Mouse (Mus musculus) frontal cortex, postnatal 36 days (tissue): Measurements from ENCODE around the gene Clpx.

Experiments used
- DNase-seq, 2 experiments: peaks; one replicate each; pipeline ENCODE4 v3.0.0; 2022; ENCODE audit warnings: low spot score in 2 of 2

The Clpx gene

DNA sequence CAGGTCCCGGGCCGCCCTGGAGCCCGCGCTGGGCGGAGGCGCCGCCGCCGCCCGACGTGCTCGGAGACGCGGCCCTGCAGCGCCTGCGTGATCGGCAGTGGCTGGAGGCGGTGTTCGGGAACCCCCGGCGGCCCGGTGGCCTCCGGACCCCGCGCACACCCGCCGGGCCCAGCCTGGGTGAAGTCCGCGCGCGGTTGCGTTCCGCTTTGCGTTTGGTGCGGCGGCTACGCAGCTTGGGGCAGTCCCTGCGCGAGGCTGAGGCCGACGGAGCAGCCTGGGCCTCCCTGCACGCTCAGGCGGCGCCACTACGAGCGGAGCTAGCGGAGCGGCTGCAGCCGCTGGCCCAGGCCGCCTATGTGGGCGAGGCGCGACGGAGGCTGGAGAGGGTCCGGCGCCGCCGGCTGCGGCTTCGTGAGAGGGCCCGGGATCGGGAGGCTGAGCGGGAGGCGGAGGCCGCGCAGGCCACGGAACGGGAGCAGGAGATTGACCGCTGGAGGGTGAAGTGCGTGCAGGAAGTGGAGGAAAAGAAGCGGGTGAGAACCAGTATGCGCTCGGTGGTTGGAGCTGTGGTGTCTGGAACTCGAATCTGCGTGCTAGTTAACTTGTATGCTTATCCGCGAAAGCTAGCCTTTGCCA lies 52.5 kb downstream of the Clpx start:
- DNase-seq: peak; percentile 38 to 41

DNA sequence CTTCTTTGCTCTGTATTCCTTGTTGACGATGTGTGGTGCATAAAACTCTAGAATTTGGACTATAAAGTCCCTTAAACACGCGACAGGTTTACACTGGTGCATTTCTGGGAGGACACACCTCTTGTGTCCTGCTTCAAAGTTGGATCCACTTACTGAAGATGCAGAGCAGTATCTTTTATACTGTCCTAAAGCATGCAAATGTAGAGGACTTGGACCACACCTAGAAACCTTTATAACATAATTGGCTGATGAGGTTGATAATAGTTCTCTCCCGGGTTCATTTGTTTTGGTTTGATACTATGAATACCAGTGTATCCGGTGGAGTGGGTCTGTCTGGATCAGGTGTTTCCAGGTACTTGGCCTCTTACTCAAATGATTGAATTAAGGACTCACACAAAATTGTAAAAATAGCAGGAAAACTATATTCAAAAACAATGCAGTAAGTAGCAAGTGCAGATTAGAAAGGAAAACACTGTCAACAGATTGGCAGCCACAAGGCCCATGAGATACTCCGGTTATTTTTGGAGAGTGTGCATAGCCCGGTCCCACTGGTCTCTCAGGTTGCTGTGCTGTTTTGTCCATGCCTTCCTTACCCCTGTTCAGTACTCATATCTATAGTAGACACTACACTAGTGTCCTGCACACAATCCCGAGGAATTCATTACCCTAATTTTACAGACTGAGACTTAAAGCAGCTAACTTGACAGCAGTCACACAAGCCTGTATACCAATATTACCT lies 53.2 kb downstream of the Clpx start:
- no peak for DNase-seq

DNA sequence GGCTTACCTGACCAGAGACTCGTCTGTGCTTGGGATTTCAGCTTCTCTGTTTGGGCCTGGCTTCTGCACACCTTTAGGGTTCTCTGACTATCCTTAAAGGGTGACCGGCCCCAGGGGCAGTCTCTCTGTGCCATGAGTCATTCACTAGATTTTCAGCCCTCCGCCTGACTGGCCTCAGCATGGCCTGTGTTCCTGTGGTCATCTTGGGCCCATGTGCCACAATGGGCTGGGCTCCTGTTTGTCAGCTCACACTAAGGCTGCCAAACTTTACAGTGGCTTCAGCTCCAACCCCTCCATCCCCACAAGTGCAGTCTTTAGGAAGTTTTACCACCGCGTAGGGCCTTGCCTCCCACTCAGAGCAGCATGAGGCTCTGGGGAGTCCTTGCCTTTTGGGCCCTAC lies 59.2 kb downstream of the Clpx start:
- no peak for DNase-seq

DNA sequence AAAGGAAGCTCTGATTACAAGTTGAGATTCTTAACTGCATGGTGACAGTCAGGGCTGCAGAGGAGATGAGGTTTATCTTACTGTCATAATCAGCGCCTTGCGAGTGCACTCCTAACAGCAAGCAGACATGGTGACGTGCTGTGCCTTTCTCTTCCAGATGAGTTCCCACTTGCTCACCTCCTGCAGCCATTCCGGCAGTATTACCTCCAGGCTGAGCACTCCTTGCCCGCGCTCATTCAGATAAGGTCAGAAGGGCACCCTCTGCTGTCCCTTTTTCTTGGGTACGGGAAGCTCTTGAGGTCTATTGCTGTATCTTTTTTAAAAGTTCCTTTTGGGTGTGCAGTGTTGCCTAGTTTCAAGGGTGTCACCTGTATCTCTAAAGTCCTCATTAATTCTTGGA lies 62.5 kb downstream of the Clpx start:
- DNase-seq: no peak

DNA sequence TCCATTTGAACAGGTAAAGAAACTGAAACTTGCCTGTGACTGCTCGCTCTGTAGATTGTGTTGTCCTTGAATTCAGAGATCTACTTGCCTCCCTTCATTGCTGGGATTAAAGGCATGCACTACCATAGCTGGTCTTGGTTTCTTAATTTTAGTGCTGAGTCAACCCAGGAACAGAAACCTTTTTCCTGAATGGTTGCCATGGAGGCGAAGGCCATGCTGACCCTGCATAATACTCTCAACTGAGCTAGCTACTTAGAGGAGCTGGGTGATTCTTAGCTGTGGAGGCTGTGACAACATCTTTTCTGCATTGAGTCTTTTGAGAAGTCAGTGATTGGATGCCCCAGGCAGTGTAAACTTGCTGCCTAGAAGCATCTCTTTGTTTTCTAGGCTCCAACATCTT lies 62.9 kb downstream of the Clpx start:
- DNase-seq: no peak

DNA sequence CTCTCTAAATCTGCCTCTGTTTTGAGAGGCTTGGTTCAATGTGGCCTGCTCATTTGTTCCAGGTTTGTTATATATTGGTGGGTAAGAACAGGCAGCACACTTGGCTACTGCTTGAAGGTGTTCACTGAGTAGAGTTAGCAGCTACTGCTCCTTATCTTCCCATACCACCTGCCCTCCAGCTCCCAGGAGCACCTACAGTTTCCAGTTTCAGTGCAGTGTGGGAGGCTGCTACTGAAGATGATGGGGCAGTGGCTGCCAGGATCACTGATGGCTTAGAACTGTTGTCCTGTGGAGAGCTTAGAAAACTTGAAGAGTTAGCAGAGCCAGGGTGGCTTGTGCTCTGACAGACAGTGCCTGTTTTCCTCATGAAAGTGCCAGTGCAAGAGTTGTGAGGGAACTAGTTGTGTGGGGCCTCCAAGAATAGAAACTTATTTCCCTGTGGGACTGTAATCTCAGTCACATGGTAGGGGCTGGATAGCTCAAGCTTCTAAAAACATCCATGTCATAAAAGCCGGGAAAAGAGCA lies 65.0 kb downstream of the Clpx start:
- DNase-seq: no peak

DNA sequence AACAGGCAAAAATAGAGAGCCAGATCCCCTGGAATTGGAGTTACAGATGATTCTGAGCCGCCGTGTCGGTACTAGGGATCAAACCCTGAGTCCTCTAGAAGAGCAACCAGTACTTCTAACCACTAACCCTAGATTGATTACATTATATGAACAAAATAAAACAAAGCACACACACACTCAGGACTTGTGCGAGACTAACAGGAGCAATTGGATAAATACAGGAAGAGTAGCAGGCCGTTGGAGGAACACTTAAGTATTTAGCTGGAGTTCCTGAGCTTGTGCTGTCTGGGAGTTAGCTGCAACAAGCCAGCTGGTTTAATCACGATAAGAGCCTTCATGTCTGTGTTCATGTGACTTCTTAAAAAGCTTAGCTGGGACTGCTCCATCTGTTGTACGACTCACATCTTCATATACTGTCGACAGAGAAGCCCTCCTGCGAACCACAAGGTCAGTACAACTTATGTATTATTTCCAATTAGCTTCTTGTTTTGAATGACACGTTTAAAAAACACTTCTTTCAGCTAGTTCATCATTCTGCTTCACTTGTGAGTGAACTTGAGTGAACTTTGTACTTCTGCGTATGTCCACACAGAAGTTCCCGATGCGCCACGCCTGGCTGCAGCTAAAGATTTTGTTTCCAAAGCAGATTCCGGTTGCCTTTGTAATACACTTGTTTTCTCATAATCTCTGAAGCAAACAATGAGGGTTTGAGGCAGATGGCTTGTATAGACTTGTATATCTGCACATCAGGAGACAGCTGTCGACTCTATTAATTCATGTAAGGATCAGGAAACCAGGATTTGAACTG lies 66.8 kb downstream of the Clpx start, which contains the start of gene Ubap1l:
Gene Ubap1l (plus strand): TSS at position 401 of the 808 bp plus-strand sequence.
- no peak for DNase-seq

DNA sequence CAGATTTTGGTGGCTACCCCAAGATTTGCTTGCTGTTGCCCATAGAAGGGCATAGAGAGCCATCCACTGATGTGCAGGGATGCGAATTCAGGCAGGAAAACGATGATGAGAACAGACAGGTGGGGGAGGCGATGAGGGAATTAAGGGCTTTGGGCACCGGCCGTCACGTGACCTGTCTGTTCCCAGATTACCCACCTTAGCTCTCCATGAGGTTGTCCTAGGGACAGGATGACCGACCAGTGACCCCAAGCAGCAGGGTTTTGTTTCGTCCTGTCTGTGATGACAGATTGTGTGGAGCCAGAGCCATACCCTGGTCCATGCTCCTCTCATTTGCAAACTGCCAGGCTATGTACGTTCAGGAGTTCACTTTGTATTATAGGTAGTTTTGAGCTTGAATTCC lies 69.6 kb downstream of the Clpx start:
- no peak for DNase-seq

DNA sequence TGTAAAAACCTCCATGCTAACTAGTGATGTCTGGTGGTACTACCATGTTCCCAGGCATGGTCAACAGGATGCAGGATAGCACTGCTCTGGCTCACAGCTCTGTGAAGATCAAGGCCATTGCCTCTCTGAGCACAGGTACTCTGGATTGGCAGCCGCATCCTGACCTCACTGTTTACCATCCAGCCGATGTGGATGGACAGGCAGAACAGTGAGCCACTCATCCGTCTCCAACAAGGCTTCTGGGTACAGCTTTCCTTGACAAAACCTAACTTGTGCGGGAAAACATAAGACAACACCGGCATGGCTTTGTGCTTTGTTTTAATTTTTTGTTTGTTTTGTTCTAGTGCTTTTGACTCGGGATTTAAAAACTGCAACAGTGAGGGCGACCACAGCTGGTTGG lies 71.7 kb downstream of the Clpx start:
- DNase-seq: no peak

DNA sequence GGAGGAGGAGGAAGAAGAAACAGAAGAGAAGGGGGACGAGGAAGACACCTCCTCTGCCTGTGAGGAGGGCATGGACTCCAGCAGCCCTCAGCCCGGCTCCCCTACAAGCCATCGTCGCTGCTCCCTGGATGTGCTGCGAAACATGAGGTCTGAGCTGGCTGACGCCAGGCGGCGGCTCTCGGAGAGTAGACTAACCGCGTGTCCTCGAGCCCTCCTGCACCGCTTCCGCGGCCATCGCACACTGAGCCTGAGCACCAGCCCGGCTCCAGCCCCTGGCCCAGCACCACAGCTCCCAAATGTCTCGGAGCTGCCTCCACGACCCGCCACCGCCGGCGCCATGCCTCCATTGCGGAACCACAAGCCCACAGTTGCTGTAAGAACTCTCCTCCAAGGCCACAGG lies 77.7 kb downstream of the Clpx start:
- DNase-seq: no peak

DNA sequence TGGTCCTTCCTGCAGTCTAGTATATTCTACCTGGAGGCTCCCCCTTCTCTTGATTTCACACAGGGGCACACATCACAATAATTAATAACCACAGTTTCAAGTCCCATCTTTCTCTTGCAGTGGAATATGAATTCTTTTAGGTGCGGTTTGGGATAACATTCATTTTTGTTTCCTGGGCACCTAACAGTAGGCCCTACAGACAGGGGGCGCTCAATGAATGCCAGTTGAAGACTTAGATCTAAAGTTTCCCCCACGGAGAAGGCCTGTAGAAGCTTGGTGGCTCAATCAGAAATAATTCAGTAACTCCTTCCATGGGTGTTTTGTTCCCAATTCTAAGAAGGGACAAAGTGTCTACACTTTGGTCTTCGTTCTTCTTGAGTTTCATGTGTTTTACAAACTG lies 78.4 kb downstream of the Clpx start:
- peak in 1 of 2 experiments; percentile 18 for DNase-seq

DNA sequence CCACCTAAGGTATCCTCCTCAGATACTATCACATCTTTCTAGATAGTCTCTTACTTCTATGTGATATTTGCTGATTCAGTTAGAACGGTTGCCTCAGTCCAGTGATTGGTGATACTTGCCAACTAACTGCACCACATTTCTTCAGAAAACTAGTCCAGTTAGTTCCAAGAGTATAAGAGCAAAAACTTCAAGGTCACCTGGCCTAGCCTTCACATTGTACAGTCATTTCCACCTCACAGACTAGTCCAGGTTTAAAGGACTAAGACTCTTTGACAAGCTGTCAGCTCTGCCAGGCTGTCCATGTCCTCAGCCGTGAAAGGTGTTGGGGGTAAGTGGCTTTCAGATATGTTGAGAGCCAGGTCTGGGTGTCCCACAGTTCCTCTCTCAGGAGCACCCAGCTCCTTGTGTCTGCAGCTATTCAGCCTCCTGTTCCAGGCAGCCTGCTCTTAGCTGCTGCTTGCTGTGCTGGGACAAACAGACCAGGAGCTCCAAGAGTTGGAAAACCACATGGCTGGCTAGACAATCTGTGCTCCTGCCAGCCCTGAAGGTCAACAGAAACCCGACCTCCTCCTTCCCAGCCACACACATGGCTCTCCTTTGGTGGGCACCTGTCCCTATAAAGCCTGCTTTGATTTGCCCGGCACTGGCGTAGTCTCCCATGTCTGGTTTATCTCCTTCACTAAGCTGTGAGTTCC lies 80.6 kb downstream of the Clpx start:
- no peak for DNase-seq

DNA sequence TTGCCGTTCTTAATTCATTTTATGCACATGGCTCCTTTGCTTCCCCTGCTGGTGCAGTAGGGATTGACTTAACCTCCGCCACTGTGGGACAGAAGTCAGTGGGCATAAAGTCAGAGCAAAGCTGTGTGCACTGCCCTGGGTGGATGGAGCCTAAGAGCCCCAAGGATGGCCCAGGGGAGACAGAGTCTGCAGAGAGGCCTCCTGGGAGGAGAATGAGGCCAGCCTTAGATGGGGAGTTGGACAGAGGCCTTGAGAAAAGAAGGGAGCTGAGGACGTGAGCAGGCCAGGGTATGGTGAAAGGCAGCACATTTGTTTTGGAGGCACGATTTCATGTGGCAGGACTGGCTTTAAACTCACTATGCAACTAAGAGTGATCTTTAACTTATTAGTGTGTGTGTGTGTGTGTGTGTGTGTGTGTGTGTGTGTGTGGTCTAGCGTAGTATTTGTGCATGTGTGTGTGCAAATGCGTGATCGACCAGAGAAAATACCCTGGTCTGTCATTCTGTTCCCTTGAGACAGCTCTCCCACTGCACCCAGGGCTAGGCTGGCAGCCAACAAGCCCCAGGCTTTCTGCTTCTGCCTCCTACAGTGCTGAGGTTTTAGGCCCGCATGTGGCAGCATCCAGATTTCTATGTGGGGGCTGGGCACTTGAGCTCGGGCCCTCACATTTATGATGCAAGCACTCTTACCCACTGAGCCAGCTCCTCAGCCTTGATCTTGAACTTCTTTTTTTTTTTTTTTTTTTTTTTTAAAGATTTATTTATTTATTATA lies 81.3 kb downstream of the Clpx start:
- peak; percentile 78 to 79 for DNase-seq
